In genomic region chr17:86300774-86301595, GRCm38 (mm10) we compare ENCODE assay signal across 8 mouse cellular contexts.
DNase-seq lines count a peak whose midpoint lies in the region; ATAC-seq and TF ChIP-seq lines count a peak whose summit lies in the region.

No protein-coding gene starts in this region.

- no peak overlapping the region for H3K4me3 ChIP-seq in embryonic facial prominence, embryonic 15.5 days (replicated peaks)
- no peak overlapping the region for H3K4me3 ChIP-seq in hindbrain, embryonic 15.5 days
- no peak overlapping the region for H3K4me3 ChIP-seq in limb, embryonic 10.5 days
- no peak overlapping the region for H3K4me3 ChIP-seq in midbrain, postnatal 0 days (ENCODE audit: low read depth, low read length)

- 54% methylated on average over 22 of the region's 22 CpGs for WGBS in embryonic facial prominence, embryonic 15.5 days
- whole genome bisulfite sequencing in hindbrain, embryonic 15.5 days: 65% methylated on average over 22 of the region's 22 CpGs
- 77% methylated on average over 22 of the region's 22 CpGs for WGBS in limb, embryonic 10.5 days
- 65% methylated on average over 22 of the region's 22 CpGs for WGBS in midbrain, postnatal 0 days

- no peak overlapping the region for H3K27ac ChIP-seq in embryonic facial prominence, embryonic 15.5 days (replicated peaks)
- peak overlapping the region; percentile 12 for H3K27ac ChIP-seq in hindbrain, embryonic 15.5 days (replicated peaks)
- H3K27ac ChIP-seq in limb, embryonic 10.5 days: peak overlapping the region; percentile 54
- H3K27ac ChIP-seq in midbrain, postnatal 0 days (ENCODE audit: low read depth, low read length): no peak overlapping the region

- TF ChIP-seq CTCF in midbrain, postnatal 0 days (IDR thresholded peaks at IDR 0.05): no peak

- no peaks in the 10 kb centered on the region for H3K27me3 ChIP-seq in embryonic facial prominence, embryonic 15.5 days
- H3K27me3 ChIP-seq in hindbrain, embryonic 15.5 days: no peaks in the 10 kb centered on the region
- no peaks in the 10 kb centered on the region for H3K27me3 ChIP-seq in limb, embryonic 10.5 days (ENCODE audit: low read depth, poor library complexity, severe bottlenecking)
- H3K27me3 ChIP-seq in midbrain, postnatal 0 days (ENCODE audit: insufficient read depth, low read length): no peaks in the 10 kb centered on the region

- peaks cover 28% of the 10 kb centered on the region for H3K4me1 ChIP-seq in embryonic facial prominence, embryonic 15.5 days
- peaks cover 40% of the 10 kb centered on the region for H3K4me1 ChIP-seq in hindbrain, embryonic 15.5 days (replicated peaks)
- peaks cover 51% of the 10 kb centered on the region for H3K4me1 ChIP-seq in limb, embryonic 10.5 days
- H3K4me1 ChIP-seq in midbrain, postnatal 0 days (ENCODE audit: insufficient read depth, low read length): no peaks in the 10 kb centered on the region; the same call in 1 of the 2 replicates

- H3K4me2 ChIP-seq in embryonic facial prominence, embryonic 15.5 days (replicated peaks): 0 out of 2 replicates have a peak overlapping the region, but pooled peaks have one; percentile 9
- H3K4me2 ChIP-seq in hindbrain, embryonic 15.5 days: peak overlapping the region; percentile 20
- peak overlapping the region; percentile 24; the same call in 1 of the 2 replicates for H3K4me2 ChIP-seq in midbrain, postnatal 0 days (ENCODE audit: low read depth, low read length, poor library complexity, severe bottlenecking)

- no peak overlapping the region for H3K9ac ChIP-seq in embryonic facial prominence, embryonic 15.5 days
- no peak overlapping the region for H3K9ac ChIP-seq in hindbrain, embryonic 15.5 days
- H3K9ac ChIP-seq in midbrain, postnatal 0 days (replicated peaks; ENCODE audit: low read length, poor library complexity, severe bottlenecking): no peak overlapping the region

- ATAC-seq in embryonic facial prominence, embryonic 15.5 days (ENCODE audit: insufficient number of reproducible peaks, low FRiP score, low TSS enrichment, low read depth): no peak
- ATAC-seq in hindbrain, embryonic 15.5 days (ENCODE audit: low FRiP score, low read depth): no peak
- peak; percentile 36; the same call in 1 of the 2 replicates for ATAC-seq in midbrain, postnatal 0 days (ENCODE audit: low FRiP score)

- DNase-seq in kidney, adult 18-20 months: peak; percentile 29
- DNase-seq in kidney, adult 8-10 months: no peak
- DNase-seq in limb, embryonic 10.5 days (ENCODE audit: low spot score): no peak
- no peak for DNase-seq in midbrain, postnatal 0 days (ENCODE audit: low spot score)
- peak; percentile 82 for DNase-seq in thymus, postnatal 0 days (ENCODE audit: low spot score)
- no peak for DNase-seq in ovary, postnatal 14 days (ENCODE audit: low spot score)

- no peaks in the 10 kb centered on the region for H3K9me3 ChIP-seq in embryonic facial prominence, embryonic 15.5 days (replicated peaks)
- no peaks in the 10 kb centered on the region for H3K9me3 ChIP-seq in hindbrain, embryonic 15.5 days
- H3K9me3 ChIP-seq in limb, embryonic 10.5 days (replicated peaks): no peaks in the 10 kb centered on the region
- H3K9me3 ChIP-seq in midbrain, postnatal 0 days (ENCODE audit: low read length): no peaks in the 10 kb centered on the region

- no peaks in the 10 kb centered on the region for H3K36me3 ChIP-seq in embryonic facial prominence, embryonic 15.5 days
- H3K36me3 ChIP-seq in hindbrain, embryonic 15.5 days: no peaks in the 10 kb centered on the region
- H3K36me3 ChIP-seq in limb, embryonic 10.5 days: no peaks in the 10 kb centered on the region
- no peaks in the 10 kb centered on the region for H3K36me3 ChIP-seq in midbrain, postnatal 0 days (ENCODE audit: insufficient read depth, low read length)

Comparison
In these comparisons a context has a peak if more than half of its experiments do, and no peak if none do; other contexts are left out.
1. DNase-seq: peak in kidney, adult 18-20 months (single experiment) and thymus, postnatal 0 days (single experiment); none in kidney, adult 8-10 months (0 of 2), limb, embryonic 10.5 days (single experiment), midbrain, postnatal 0 days (single experiment) and ovary, postnatal 14 days (single experiment).
2. H3K27ac ChIP-seq: peak in hindbrain, embryonic 15.5 days (single experiment) and limb, embryonic 10.5 days (single experiment); none in embryonic facial prominence, embryonic 15.5 days (single experiment) and midbrain, postnatal 0 days (single experiment).
3. Peak in every context shown above with its lines, with median percentiles within 50 percentile points of each other: H3K4me2 ChIP-seq.